Mouse (Mus musculus) CH12.LX (cell line): ENCODE measurements around the gene Kcnc3.

Source experiments
- CHD1 ChIP-seq: IDR thresholded peaks from 2 replicates; pipeline ENCODE4 v1.6.1; 2012; ENCODE audit warnings: low read depth, low read length, improper control_type of control experiment, inconsistent platforms
- CTCF ChIP-seq, 2 experiments: IDR thresholded peaks in 1 of 2; conservative IDR thresholded peaks in 1 of 2; 2 replicates each; pipeline ENCODE4 v1.5.1; 2011 to 2012; ENCODE audit warnings: low read depth in 2 of 2, low read length in 2 of 2, improper control_type of control experiment in 1 of 2, inconsistent platforms in 1 of 2, mild to moderate bottlenecking in 1 of 2, moderate library complexity in 1 of 2
- ELF1 ChIP-seq: IDR thresholded peaks from 2 replicates; pipeline ENCODE4 v1.6.1; 2014; ENCODE audit warnings: low read depth, mild to moderate bottlenecking, inconsistent platforms, low read length, improper control_type of control experiment
- EP300 ChIP-seq: IDR thresholded peaks from 2 replicates; pipeline ENCODE4 v1.6.1; 2011; ENCODE audit warnings: low read length, improper control_type of control experiment
- GABPA ChIP-seq: IDR thresholded peaks from 2 replicates; pipeline ENCODE4 v1.6.1; 2012; ENCODE audit warnings: low read depth, low read length, improper control_type of control experiment, inconsistent platforms; ENCODE audit not compliant: insufficient replicate concordance
- KAT2A ChIP-seq: IDR thresholded peaks from 2 replicates; pipeline ENCODE4 v1.6.1; 2012; ENCODE audit warnings: low read length, improper control_type of control experiment, inconsistent platforms; ENCODE audit not compliant: insufficient replicate concordance
- MAFK ChIP-seq: IDR thresholded peaks from 2 replicates; pipeline ENCODE4 v1.6.1; 2011; ENCODE audit warnings: low read length, improper control_type of control experiment; ENCODE audit not compliant: insufficient replicate concordance
- MAZ ChIP-seq: IDR thresholded peaks from 2 replicates; pipeline ENCODE4 v1.6.1; 2012; ENCODE audit warnings: low read depth, mild to moderate bottlenecking, inconsistent platforms, low read length, improper control_type of control experiment, moderate library complexity
- PAX5 ChIP-seq: IDR thresholded peaks from 2 replicates; pipeline ENCODE4 v1.6.1; 2012; ENCODE audit warnings: low read length, inconsistent platforms, mixed read lengths
- POLR2A ChIP-seq: IDR thresholded peaks from 2 replicates; pipeline ENCODE4 v1.6.1; 2011; ENCODE audit warnings: low read depth, mild to moderate bottlenecking, improper control_type of control experiment, low read length
- SMC3 ChIP-seq: IDR thresholded peaks from 2 replicates; pipeline ENCODE4 v1.6.1; 2011; ENCODE audit warnings: low read depth, low read length, improper control_type of control experiment
- USF1 ChIP-seq: IDR thresholded peaks from 2 replicates; pipeline ENCODE4 v1.6.1; 2014; ENCODE audit warnings: low read depth, mild to moderate bottlenecking, inconsistent platforms, low read length, improper control_type of control experiment
- ZKSCAN1 ChIP-seq: IDR thresholded peaks from 2 replicates; pipeline ENCODE4 v1.6.1; 2012; ENCODE audit warnings: low read depth, inconsistent platforms, low read length, improper control_type of control experiment, borderline replicate concordance

- TF ChIP-seq MAZ (no peak), MAFK (peak; percentile 78; the same call in 1 of the 2 replicates), POLR2A (no peak), EP300 (peak; percentile 78), CHD1 (no peak), USF1 (no peak), ELF1 (no peak), SMC3 (peak; percentile 21), CTCF (conservative IDR thresholded peaks at IDR 0.05 in 1 of 2, IDR thresholded peaks at IDR 0.05 in 1 of 2; ENCODE audit: low read depth in 2 of 2, low read length in 2 of 2) (peak; percentile 36 to 55), GABPA (no peak), ZKSCAN1 (no peak), PAX5 (no peak), KAT2A (no peak)
Measured at GRCm38 (mm10) chr7:44647042-44647724, 56.7 kb downstream of the Kcnc3 start.
